Mouse (Mus musculus): Measurements from ENCODE around the gene Cnmd.

Gene Cnmd

DNA sequence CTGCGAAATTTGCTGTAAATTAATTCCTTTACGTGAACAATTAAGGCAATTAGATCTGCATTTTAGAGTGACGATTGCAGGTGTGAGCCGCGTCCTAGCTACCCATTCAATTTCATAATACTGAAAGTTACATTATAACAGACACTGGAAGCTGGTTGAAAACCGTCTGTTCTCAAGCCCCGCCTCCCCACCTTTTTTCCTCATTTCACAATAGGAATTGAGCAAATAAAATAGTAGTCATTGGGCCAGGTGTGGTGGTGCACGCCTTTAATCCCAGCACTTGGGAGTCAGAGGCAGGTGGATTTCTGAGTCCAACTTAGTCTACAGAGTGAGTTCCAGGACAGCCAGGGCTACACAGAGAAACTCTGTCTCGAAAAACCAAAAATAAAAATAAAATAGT, 19.9 kb downstream of the Cnmd start:
- no peak for DNase-seq

DNA sequence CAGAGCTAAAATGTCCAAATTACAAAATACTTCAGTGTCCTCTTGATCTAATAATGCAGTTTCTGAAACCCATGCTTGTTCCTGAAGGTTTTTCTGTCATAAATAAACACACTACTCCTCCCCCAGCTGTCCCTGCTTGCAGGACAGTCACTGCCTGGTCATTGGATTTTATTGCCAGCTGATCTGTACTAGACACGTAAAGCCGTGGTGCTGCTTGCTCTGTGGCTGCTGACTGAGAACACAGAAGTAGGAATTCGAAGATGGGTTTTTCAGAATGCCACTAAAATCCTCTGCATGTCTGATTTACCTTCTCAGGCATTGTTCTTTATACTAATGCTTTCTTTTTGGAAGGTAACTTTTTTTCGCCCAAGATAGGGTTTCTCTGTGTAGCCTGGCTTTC, 25.2 kb downstream of the Cnmd start:
- DNase-seq = no peak

DNA sequence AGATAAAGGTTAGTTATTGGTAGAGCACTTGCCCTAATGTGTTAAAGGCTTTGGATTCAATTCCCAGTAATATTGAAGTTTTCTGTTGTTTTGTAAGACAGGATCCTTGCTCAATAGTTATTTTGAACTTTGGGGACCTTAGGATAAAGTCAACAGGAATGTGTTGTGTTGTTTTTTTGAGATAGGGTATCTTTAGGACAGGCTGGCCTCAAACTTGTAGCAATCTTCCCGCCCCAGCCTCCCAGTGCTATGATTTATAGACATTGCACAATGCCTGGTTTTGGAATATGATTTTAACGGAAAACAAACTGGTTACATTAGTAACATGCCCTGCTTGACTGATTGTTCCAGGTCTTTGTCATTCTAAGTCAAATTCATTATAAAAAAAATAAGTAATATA, 28.8 kb downstream of the Cnmd start:
- no peak for DNase-seq

DNA sequence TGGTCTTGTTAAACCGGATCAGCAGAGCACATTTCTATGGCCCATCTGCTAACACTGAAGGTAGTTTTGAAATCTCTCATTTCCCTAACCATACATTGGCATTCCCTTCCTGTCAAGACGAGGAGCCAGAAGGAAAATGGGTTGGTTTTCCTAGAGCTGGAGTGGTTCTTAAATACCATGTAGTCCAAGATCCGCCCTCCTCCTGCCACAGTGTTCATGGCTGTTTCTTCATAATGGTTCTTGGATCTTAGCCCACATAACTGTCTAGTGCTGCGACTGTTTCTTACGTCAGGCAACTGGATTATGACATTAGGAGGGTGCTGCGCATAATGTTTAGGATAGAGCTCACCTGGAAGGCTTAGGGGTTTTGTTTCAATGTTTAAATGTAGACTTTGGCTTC, 29.6 kb downstream of the Cnmd start:
- no peak for DNase-seq

DNA sequence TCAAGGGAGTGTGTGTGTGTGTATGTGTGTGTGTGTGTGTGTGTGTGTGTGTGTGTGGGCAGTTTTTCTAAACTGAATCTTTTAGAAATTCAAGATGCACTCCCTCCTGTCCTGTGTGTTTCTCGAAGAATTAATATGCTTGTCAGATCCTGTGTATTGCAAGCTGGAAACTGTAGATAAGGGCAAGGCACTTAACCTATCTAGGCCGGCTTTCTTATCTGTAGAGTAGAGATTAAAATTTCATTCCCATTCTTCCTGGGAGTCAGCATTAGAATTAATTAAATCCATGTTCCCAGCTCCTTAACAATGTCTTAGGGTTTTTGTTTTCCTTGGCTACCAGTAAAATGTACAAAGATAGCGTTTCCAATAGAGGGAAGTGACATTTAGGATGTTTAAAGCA, 40.8 kb downstream of the Cnmd start:
- no peak for DNase-seq

DNA sequence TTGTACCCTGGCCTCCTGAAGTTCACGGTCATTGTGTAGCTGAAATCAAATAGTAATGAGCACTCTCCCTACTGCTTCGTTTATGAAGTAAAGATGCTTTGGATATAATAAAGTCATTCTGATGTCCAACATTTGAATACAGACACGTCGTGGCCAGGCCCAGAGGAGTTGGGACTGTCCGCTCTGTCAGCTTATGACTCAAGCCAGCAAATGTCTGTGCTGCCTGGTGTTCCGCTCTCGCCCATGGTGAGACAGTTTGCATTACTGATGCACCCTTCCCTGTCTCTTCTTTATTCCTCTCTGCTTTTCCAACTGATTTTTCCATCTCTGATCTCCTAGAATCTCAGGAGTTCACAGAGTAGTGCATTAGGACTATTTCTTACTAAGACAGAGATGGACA, 42.2 kb downstream of the Cnmd start:
- no peak for DNase-seq

DNA sequence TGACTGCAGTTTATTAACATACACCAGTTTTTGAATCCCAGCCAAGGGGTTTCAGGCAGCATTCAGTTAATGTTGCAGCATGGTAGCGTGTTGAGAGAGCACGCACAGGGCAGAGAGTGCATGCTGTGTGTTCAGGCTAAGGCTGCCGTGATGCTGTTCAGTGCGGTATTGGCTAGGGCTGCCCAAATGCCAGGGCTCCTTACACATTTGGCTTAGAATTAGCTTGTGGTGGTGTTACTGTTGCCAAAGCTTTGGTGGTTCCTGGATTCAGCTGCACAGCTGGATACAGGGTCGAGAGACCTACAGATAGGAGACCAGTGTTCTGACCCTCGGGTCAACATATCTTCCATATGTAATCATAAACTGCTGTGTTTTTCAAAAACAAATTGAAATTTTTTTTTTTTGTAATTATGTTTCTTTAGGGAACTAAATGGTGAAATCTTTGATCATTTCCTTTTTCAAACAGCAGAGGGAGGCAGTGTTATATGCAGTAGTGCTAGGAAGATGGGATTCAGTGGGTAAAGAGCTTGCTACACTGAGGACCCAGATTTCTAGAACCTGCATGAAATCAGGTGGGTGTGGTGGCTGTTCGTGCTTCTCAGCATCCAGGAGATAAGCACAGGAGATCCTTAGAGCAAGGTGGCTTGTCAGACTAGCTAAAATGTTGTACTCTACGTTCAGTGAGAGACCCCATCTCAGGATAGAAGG, 44.7 kb downstream of the Cnmd start:
- peak; percentile 16 to 38 for DNase-seq

DNA sequence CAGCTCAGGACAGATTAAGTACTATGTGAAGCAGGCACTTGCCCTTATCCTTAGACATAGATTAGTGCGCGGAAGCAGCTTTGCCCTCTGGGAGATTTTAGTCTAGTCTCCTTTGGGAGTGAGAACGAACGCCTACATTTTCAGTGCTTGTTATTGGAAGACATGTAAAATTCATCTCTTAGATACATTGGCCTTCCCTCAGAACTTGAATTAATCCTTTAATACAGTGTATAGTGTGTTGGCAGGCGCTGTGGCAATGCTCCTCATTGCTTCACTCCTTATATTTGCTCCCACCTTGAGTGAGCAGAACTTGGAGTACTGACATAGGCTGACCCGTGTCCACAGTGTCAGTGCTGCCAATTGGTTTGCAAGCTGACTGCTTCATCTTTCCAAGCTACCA, 53.7 kb downstream of the Cnmd start:
- no peak for DNase-seq

DNA sequence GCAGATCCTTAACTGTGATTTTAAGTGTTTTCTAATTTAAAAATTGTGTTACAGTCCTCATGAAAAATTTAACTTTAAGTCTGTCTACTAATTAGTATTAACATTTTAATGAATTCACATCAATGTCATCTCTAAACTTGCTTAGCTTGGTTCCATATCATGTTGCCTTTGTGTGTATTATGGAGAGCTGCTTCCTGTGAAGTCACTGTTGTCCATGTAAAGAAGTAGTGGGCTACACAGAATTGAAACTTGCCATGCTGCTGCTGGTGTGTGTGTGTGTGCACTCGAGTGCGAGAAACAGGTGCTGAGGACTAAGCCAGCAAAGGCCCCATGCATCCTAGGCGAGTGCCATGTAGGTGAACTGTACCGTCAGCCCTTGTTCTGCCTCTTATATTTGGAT, 54.6 kb downstream of the Cnmd start:
- DNase-seq = no peak

DNA sequence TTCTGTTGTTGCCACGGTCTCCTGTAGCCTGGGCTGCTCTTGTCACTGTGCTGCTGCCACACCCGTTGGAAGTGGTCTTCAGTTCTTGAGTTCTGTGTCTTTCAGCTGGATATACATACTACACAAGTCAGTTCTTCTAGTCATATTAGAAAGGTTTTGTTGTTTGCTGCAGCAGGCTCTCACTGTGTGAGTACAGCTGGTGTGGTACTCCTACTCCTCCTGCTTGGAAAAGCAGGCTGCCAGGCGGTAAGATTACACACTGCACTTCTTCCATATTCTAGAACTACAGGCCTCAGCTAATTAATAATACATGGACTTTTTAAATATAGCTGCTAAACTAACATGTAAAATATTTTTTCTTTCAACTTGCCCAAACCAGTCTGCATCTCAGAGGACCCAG, 55.1 kb downstream of the Cnmd start:
- DNase-seq = no peak

DNA sequence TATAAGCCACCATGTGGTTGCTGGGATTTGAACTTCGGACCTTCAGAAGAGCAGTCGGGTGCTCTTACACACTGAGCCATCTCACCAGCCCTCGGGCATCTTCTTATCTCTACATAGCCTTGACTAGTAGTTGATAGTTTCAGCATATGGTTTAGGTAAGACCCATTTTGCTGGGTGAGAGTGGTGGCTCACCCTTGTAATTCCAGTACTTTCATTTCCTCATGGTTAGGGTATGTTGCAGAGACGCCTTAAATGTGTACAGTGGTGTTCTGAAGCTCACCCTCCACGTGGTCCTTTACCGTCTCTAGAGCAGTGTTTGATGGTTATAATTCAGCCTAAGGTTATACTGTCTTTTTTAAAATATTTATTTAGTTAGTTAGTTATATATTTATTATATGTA, 55.6 kb downstream of the Cnmd start:
- DNase-seq = no peak

DNA sequence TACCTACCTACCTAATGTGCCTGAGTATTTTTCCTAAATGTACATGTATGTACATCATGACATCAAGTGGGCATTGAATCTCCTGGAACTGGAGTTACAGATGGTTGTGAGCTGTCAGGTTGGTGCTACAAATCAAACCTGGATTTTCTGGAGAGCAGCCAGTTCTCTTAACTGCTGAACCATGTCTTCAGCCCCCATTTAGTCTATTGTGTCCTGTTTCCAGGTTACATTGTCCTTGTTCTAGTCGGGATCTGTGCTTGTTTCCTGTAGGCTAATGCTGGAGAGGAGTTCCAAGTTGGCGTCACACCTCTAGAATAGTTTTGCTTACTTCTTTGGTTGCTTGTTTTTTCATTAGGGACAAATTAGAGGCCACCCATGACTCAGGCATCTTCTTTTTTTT, 56.1 kb downstream of the Cnmd start:
- no peak for DNase-seq

DNA sequence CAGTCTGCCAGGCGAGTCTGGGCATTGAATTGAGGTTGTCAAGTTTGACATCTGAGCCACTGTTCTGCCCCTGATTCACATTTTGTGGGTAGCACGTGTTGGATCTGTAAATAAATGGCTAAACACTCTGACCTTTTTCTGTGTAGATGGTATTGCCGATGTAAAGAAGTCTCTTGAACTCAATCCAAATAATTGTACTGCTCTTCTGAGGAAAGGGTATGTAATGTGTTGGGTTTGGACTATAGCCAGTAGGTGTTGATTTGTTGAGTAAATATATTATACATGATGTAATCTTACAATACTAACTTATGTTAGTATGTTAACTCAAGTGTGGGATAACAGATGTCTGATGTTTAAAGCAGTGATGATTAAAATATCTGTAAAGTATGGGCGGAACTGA, 65.4 kb downstream of the Cnmd start:
- no peak for DNase-seq

DNA sequence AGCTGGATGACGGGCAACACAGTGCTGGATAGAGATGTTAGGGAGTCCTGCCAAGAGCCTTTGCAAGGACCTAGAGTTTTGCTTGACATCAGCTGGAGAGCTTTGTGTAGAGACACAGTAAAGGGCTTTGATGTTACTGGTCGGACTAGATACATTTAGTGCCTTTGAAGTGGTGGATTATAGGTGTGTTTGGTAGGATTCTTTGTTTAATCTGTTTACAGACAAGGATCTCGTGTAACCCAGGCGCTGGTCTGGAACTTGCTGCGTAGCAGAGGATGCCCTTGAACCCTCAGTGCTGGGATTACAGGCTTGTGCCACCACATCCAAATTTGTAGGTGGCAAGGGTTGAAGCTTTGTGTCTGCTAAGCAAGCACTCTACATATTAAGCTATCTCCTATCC, 67.9 kb downstream of the Cnmd start:
- DNase-seq = no peak

DNA sequence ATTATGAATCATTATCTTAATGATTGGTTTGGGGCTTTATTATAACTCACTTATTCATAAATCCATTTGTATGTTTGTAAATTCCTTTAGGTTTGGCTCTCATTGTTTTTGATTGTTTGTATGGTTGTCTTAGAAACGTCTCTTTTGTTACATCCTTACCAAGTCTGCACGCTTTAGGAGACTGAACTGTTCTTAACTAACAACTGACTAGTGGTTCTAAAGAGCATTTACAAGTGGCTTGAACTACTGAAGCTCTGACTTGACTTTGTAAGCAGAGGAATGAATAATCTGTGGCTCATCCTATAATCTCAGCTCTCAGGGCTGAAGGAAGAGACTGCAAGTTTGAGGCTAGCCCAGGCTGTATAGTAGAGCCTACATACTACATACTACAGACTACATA, 70.4 kb downstream of the Cnmd start:
- no peak for DNase-seq

DNA sequence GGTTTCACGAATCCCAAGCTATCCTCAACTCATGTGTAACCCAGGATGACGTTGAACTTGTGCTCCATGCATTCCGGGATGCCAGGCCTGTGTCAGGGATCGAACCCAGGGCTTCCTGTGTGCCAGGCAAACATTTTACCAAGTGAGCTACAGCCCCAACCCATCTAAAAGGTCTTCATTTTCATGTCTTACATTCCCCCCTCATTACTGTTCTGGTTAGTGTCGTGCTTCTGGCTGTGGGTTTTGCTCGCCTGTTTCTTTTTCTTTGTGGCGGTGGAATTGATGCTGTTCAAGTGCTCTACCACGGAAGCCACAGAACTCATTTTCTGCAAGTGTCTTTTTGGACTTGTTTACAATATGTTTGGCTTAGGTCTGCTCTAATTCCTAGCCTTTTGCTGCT, 71.1 kb downstream of the Cnmd start:
- no peak for DNase-seq

DNA sequence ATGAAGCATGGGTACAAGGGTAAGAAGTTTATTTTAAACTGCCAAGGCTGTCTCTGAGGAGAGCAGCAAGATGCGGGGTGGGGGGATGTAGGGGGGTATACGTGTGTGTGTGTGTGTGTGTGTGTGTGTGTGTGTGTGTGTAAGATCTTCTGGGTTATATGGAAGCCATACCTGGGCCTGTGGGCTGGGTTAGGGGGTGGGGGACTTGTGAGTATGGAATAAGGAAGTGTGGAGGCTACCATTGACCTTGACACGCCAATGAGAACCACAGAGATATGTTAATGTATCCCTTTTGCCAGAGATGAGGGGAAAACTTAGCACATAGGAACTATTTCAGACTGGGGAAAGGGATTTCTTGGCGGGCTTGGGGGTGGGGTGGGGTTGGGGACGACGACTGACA, 72.6 kb downstream of the Cnmd start:
- no peak for DNase-seq

DNA sequence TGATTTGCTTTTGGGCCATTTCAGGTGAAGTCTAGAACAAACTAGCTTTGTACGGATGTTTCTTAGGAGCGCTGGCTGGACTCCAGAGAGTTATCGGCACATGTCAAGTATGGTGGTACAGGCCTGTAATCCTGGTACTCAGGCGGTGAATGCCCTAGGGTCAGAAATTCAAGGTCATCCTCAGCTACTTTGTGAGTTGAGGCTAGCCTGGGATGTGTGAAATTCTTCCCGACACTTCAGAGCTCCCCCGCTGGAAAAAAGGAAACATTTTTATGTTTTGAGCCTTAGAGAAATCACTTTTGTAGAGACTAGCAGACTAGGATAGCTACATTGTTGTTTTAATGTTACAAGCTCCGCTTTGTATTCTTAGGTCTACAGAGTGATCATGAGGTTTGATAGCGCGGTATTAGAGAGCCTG, 73.4 kb downstream of the Cnmd start:
- peak; percentile 31 to 40 for DNase-seq

DNA sequence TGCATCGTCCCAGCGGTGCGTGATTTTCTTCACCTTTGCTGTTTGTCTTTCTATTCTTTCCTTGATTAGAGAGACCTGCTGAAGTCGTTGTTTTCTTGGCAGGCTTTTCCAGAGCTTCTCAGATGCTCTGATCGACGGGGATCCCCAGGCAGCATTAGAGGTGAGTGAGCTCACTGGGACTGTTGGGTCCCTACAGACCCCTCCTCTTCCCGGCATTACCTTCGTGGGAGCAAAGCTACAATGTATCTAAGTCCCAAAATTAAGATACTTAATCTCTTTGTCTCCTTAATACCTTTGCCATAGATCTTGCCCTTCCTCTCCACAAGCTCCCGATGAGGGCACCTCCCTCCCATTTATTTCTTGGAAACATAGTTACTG, 74.1 kb downstream of the Cnmd start:
- no peak for DNase-seq

All from cerebellum, postnatal 14 days (tissue).